Mouse (Mus musculus) forebrain, embryonic 13.5 days (tissue): Measurements from ENCODE around the gene Art2b. TPM values are rescaled to one million over a fixed set of nuclear protein-coding genes. Genes with fewer than 3 reads are reported as not detected.
"Not testable (repeated sequence)": the region's sequence is repeated elsewhere in the genome, so short reads cannot be mapped to it uniquely, and the experiment has no call there.

ENCODE experiments used
- ATAC-seq: fragments of 200-750 bp; cut with Nextera tagmentation; 2 replicates; pipeline ENCODE4 v1.8.0; 2017
- H3K27ac ChIP-seq: fragments of 300-500 bp; sonication (generic); 2 replicates; pipeline ENCODE4 v1.5.1; 2015; ENCODE audit warnings: inconsistent platforms, mild to moderate bottlenecking, moderate library complexity
- H3K27me3 ChIP-seq: fragments of 300-500 bp; sonication (generic); 2 replicates; pipeline ENCODE4 v1.6.1; 2015; ENCODE audit warnings: mild to moderate bottlenecking, inconsistent platforms
- H3K36me3 ChIP-seq: fragments of 300-500 bp; sonication (generic); 2 replicates; pipeline ENCODE4 v1.6.1; 2015; ENCODE audit warnings: mild to moderate bottlenecking, inconsistent platforms; ENCODE audit not compliant: poor library complexity, severe bottlenecking
- H3K4me1 ChIP-seq: fragments of 300-500 bp; sonication (generic); 2 replicates; pipeline ENCODE4 v1.6.1; 2015; ENCODE audit warnings: inconsistent platforms
- H3K4me2 ChIP-seq: fragments of 300-500 bp; sonication (generic); 2 replicates; pipeline ENCODE4 v1.6.1; 2015; ENCODE audit warnings: inconsistent platforms, mild to moderate bottlenecking, moderate library complexity
- H3K4me3 ChIP-seq: fragments of 300-500 bp; sonication (generic); 2 replicates; pipeline ENCODE4 v1.5.1; 2015; ENCODE audit warnings: mild to moderate bottlenecking, inconsistent platforms
- H3K9ac ChIP-seq: fragments of 300-500 bp; sonication (generic); 2 replicates; pipeline ENCODE4 v1.6.1; 2015; ENCODE audit warnings: mild to moderate bottlenecking, inconsistent platforms
- H3K9me3 ChIP-seq: fragments of 300-500 bp; sonication (generic); replicated peaks from 2 replicates; pipeline ENCODE4 v1.6.1; 2016; ENCODE audit warnings: inconsistent platforms
- WGBS: fragments of 180-500 bp; shearing (Covaris S2); methylation state at CpG from one replicate; pipeline ENCODE4 v1.1.7; 2015; 5-methylcytosine and 5-hydroxymethylcytosine counted together
- polyA plus RNA-seq: library from polyadenylated mRNA; unstranded; fragments of >200 nt; fragmentation: Nextera tagmentation; extraction: Ambion mirVana; gene quantifications from 2 replicates; pipeline ENCODE4 v1.2.1, GENCODE M21; 2015

Gene Art2b
- polyA plus RNA-seq, 1 experiment from 2014 or later: not detected

GRCm38 (mm10) chr7:101612786-101613527 lies 27.6 kb upstream of the Art2b start:
- not testable (repeated sequence) for H3K9ac ChIP-seq, H3K27me3 ChIP-seq, H3K36me3 ChIP-seq, H3K4me1 ChIP-seq, H3K9me3 ChIP-seq, H3K27ac ChIP-seq, H3K4me2 ChIP-seq, ATAC-seq, H3K4me3 ChIP-seq
- WGBS: 88% methylated on average over 8 of the region's 8 CpGs

GRCm38 (mm10) chr7:101607845-101608244 lies 22.4 kb upstream of the Art2b start:
- WGBS: 79% methylated on average over 6 of the region's 6 CpGs
- Histone ChIP-seq H3K4me3 (no peak overlapping the region), H3K9ac (no peak overlapping the region), H3K9me3 (no peaks in the 10 kb centered on the region), H3K4me1 (no peaks in the 10 kb centered on the region), H3K27ac (no peak overlapping the region), H3K36me3 (no peaks in the 10 kb centered on the region), H3K27me3 (no peaks in the 10 kb centered on the region), H3K4me2 (no peak overlapping the region)
- ATAC-seq: no peak

GRCm38 (mm10) chr7:101600406-101600805 lies 15.0 kb upstream of the Art2b start:
- Histone ChIP-seq H3K9ac (no peak overlapping the region), H3K4me1 (no peaks in the 10 kb centered on the region), H3K4me2 (no peak overlapping the region), H3K36me3 (no peaks in the 10 kb centered on the region), H3K9me3 (no peaks in the 10 kb centered on the region), H3K4me3 (no peak overlapping the region), H3K27me3 (no peaks in the 10 kb centered on the region), H3K27ac (no peak overlapping the region)
- no peak for ATAC-seq
- WGBS: 98% methylated on average over 1 of the region's 1 CpGs

- ATAC-seq: peak; percentile 73; the same call in 1 of the 2 replicates
- H3K27ac ChIP-seq: no peak overlapping the region
- H3K27me3 ChIP-seq: no peaks in the 10 kb centered on the region
- H3K9ac ChIP-seq: no peak overlapping the region
- no peaks in the 10 kb centered on the region for H3K36me3 ChIP-seq
- H3K4me3 ChIP-seq: no peak overlapping the region
- no peaks in the 10 kb centered on the region for H3K9me3 ChIP-seq
- H3K4me2 ChIP-seq: no peak overlapping the region
- no peaks in the 10 kb centered on the region for H3K4me1 ChIP-seq
- 53% methylated on average over 2 of the region's 2 CpGs for WGBS
Observed at GRCm38 (mm10) chr7:101598482-101598881, 13.1 kb upstream of the Art2b start.

GRCm38 (mm10) chr7:101594969-101595368 lies 9.6 kb upstream of the Art2b start:
- Histone ChIP-seq H3K4me3 (no peak overlapping the region), H3K27me3 (no peaks in the 10 kb centered on the region), H3K9ac (no peak overlapping the region), H3K9me3 (no peaks in the 10 kb centered on the region), H3K27ac (no peak overlapping the region), H3K4me2 (no peak overlapping the region), H3K36me3 (no peaks in the 10 kb centered on the region), H3K4me1 (no peaks in the 10 kb centered on the region)
- ATAC-seq: no peak
- 75% methylated on average over 2 of the region's 2 CpGs for WGBS

- H3K4me3 ChIP-seq, H3K9ac ChIP-seq, H3K27me3 ChIP-seq, H3K4me1 ChIP-seq, H3K9me3 ChIP-seq, H3K36me3 ChIP-seq, H3K4me2 ChIP-seq, ATAC-seq, H3K27ac ChIP-seq: not testable (repeated sequence)
- 66% methylated on average over 6 of the region's 6 CpGs for WGBS
Observed at GRCm38 (mm10) chr7:101584271-101584670, 1.1 kb downstream of the Art2b start.

GRCm38 (mm10) chr7:101582012-101582411 lies 3.4 kb downstream of the Art2b start:
- WGBS: 89% methylated on average over 7 of the region's 7 CpGs
- H3K36me3 ChIP-seq: no peaks in the 10 kb centered on the region
- H3K9ac ChIP-seq: no peak overlapping the region
- H3K9me3 ChIP-seq: no peaks in the 10 kb centered on the region
- no peak overlapping the region for H3K4me2 ChIP-seq
- no peak overlapping the region for H3K4me3 ChIP-seq
- ATAC-seq: no peak
- H3K27me3 ChIP-seq: no peaks in the 10 kb centered on the region
- no peaks in the 10 kb centered on the region for H3K4me1 ChIP-seq
- H3K27ac ChIP-seq: no peak overlapping the region

- not testable (repeated sequence) for H3K27ac ChIP-seq, H3K4me1 ChIP-seq, H3K4me2 ChIP-seq, H3K4me3 ChIP-seq, ATAC-seq, H3K9ac ChIP-seq, H3K9me3 ChIP-seq, H3K36me3 ChIP-seq, H3K27me3 ChIP-seq
- 90% methylated on average over 3 of the region's 3 CpGs for WGBS
Observed at GRCm38 (mm10) chr7:101580863-101581262, 4.5 kb downstream of the Art2b start.

- Histone ChIP-seq H3K9ac (no peak overlapping the region), H3K4me3 (no peak overlapping the region), H3K4me1 (no peaks in the 10 kb centered on the region), H3K4me2 (no peak overlapping the region), H3K27ac (no peak overlapping the region), H3K9me3 (no peaks in the 10 kb centered on the region), H3K36me3 (no peaks in the 10 kb centered on the region), H3K27me3 (no peaks in the 10 kb centered on the region)
- 62% methylated on average over 3 of the region's 3 CpGs for WGBS
- ATAC-seq: no peak
Observed at GRCm38 (mm10) chr7:101574413-101574812, 11.0 kb downstream of the Art2b start.

- H3K4me1 ChIP-seq, H3K27ac ChIP-seq, ATAC-seq, H3K36me3 ChIP-seq, H3K9ac ChIP-seq, H3K4me3 ChIP-seq, H3K9me3 ChIP-seq, H3K27me3 ChIP-seq, H3K4me2 ChIP-seq: not testable (repeated sequence)
- WGBS: 93% methylated on average over 12 of the region's 12 CpGs
Observed at GRCm38 (mm10) chr7:101573636-101574035, 11.8 kb downstream of the Art2b start.

- no peak overlapping the region for H3K27ac ChIP-seq
- no peaks in the 10 kb centered on the region for H3K9me3 ChIP-seq
- no peak overlapping the region for H3K4me3 ChIP-seq
- no peaks in the 10 kb centered on the region for H3K27me3 ChIP-seq
- no peak overlapping the region for H3K9ac ChIP-seq
- no peak overlapping the region for H3K4me2 ChIP-seq
- no peaks in the 10 kb centered on the region for H3K4me1 ChIP-seq
- no peaks in the 10 kb centered on the region for H3K36me3 ChIP-seq
- WGBS: 95% methylated on average over 2 of the region's 2 CpGs
- ATAC-seq: no peak
Observed at GRCm38 (mm10) chr7:101564086-101564485, 21.3 kb downstream of the Art2b start.

- H3K4me2 ChIP-seq, H3K36me3 ChIP-seq, H3K4me1 ChIP-seq, H3K27ac ChIP-seq, H3K27me3 ChIP-seq, H3K4me3 ChIP-seq, H3K9me3 ChIP-seq, H3K9ac ChIP-seq, ATAC-seq: not testable (repeated sequence)
- 76% methylated on average over 5 of the region's 5 CpGs for WGBS
Observed at GRCm38 (mm10) chr7:101559393-101559792, 26.0 kb downstream of the Art2b start.

- no peak overlapping the region for H3K27ac ChIP-seq
- no peak overlapping the region for H3K4me3 ChIP-seq
- no peak for ATAC-seq
- H3K9ac ChIP-seq: no peak overlapping the region
- no peak overlapping the region for H3K4me2 ChIP-seq
- no peaks in the 10 kb centered on the region for H3K27me3 ChIP-seq
- H3K36me3 ChIP-seq: no peaks in the 10 kb centered on the region
- WGBS: 77% methylated on average over 1 of the region's 1 CpGs
- no peaks in the 10 kb centered on the region for H3K4me1 ChIP-seq
- H3K9me3 ChIP-seq: no peaks in the 10 kb centered on the region
Observed at GRCm38 (mm10) chr7:101557391-101557790, 28.0 kb downstream of the Art2b start.
